Mouse (Mus musculus) adipocyte (in vitro differentiated cells): ENCODE measurements around the gene Htr5b.

Experiments used
- DNase-seq: peaks from one replicate; pipeline ENCODE4 v3.0.0-alpha.2; 2016; ENCODE audit warnings: low spot score

Gene Htr5b

GRCm38 (mm10) chr1:121528399-121528720 is at the start of gene Htr5b:
Htr5b (minus strand) TSS chr1:121528465.
- no peak for DNase-seq

GRCm38 (mm10) chr1:121577491-121577890 is 49.2 kb upstream of the Htr5b start:
- DNase-seq: no peak

- no peak for DNase-seq
These were observed 42.3 kb upstream of the Htr5b start for GRCm38 (mm10) chr1:121570522-121570921.

GRCm38 (mm10) chr1:121567521-121568489 is 39.5 kb upstream of the Htr5b start, which contains the start of gene Ddx18:
Ddx18 (minus strand) TSS chr1:121567989.
- peak; percentile 96 for DNase-seq

GRCm38 (mm10) chr1:121557861-121558260 is 29.6 kb upstream of the Htr5b start:
- no peak for DNase-seq

- DNase-seq: no peak
These were observed 23.2 kb upstream of the Htr5b start for GRCm38 (mm10) chr1:121551457-121551835.

- DNase-seq: no peak
These were observed 22.7 kb upstream of the Htr5b start for GRCm38 (mm10) chr1:121550801-121551456.

- no peak for DNase-seq
These were observed 21.2 kb upstream of the Htr5b start for GRCm38 (mm10) chr1:121549456-121549855.

GRCm38 (mm10) chr1:121548667-121549066 is 20.4 kb upstream of the Htr5b start:
- no peak for DNase-seq

GRCm38 (mm10) chr1:121546844-121547243 is 18.6 kb upstream of the Htr5b start:
- DNase-seq: no peak

GRCm38 (mm10) chr1:121540361-121540760 is 12.1 kb upstream of the Htr5b start:
- DNase-seq: no peak

- no peak for DNase-seq
These were observed 3.2 kb upstream of the Htr5b start for GRCm38 (mm10) chr1:121531439-121531838.

GRCm38 (mm10) chr1:121529286-121529685 is 1.0 kb upstream of the Htr5b start:
- no peak for DNase-seq

GRCm38 (mm10) chr1:121527600-121528398 is 466 bp downstream of the Htr5b start:
- DNase-seq: no peak

GRCm38 (mm10) chr1:121527061-121527460 is 1.2 kb downstream of the Htr5b start:
- no peak for DNase-seq

GRCm38 (mm10) chr1:121518609-121519008 is 9.7 kb downstream of the Htr5b start:
- DNase-seq: no peak

GRCm38 (mm10) chr1:121511966-121512365 is 16.3 kb downstream of the Htr5b start:
- no peak for DNase-seq

GRCm38 (mm10) chr1:121511186-121511585 is 17.1 kb downstream of the Htr5b start:
- DNase-seq: no peak

- no peak for DNase-seq
These were observed 17.7 kb downstream of the Htr5b start for GRCm38 (mm10) chr1:121510420-121511140.

- no peak for DNase-seq
These were observed 19.5 kb downstream of the Htr5b start for GRCm38 (mm10) chr1:121508729-121509128.

GRCm38 (mm10) chr1:121497093-121497492 is 31.2 kb downstream of the Htr5b start:
- no peak for DNase-seq

GRCm38 (mm10) chr1:121490241-121490640 is 38.0 kb downstream of the Htr5b start:
- DNase-seq: peak; percentile 42
